Mouse (Mus musculus) intestine, embryonic 16.5 days (tissue): ENCODE results near the gene Selenom. TPM values are rescaled to one million over a fixed set of nuclear protein-coding genes. Genes with fewer than 3 reads are reported as not detected.

ENCODE experiments used
- ATAC-seq: fragments of 200-750 bp; cut with Nextera tagmentation; 2 replicates; pipeline ENCODE4 v1.8.0; 2017; ENCODE audit warnings: moderate TSS enrichment, moderate library complexity
- H3K27ac ChIP-seq: fragments of 300-500 bp; sonication (generic); 2 replicates; pipeline ENCODE4 v1.5.1; 2014; ENCODE audit warnings: mild to moderate bottlenecking, low read length
- H3K27me3 ChIP-seq: fragments of 300-500 bp; sonication (generic); replicated peaks from 2 replicates; pipeline ENCODE4 v1.6.1; 2014; ENCODE audit warnings: low read length, control low read depth, mixed read lengths; ENCODE audit not compliant: control insufficient read depth, insufficient read depth
- H3K36me3 ChIP-seq: fragments of 300-500 bp; sonication (generic); 2 replicates; pipeline ENCODE4 v1.6.1; 2014; ENCODE audit warnings: low read length, control low read depth; ENCODE audit not compliant: control insufficient read depth, insufficient read depth
- H3K4me1 ChIP-seq: fragments of 300-500 bp; sonication (generic); 2 replicates; pipeline ENCODE4 v1.6.1; 2014; ENCODE audit warnings: low read length, control low read depth, mixed read lengths; ENCODE audit not compliant: control insufficient read depth, insufficient read depth
- H3K4me2 ChIP-seq: fragments of 300-500 bp; sonication (generic); 2 replicates; pipeline ENCODE4 v1.6.1; 2014; ENCODE audit warnings: low read depth, low read length, control low read depth
- H3K4me3 ChIP-seq: fragments of 300-500 bp; sonication (generic); 2 replicates; pipeline ENCODE4 v1.5.1; 2014; ENCODE audit warnings: mild to moderate bottlenecking, low read length
- H3K9ac ChIP-seq: fragments of 300-500 bp; sonication (generic); 2 replicates; pipeline ENCODE4 v1.6.1; 2014; ENCODE audit warnings: low read depth, low read length
- H3K9me3 ChIP-seq: fragments of 300-500 bp; sonication (generic); 2 replicates; pipeline ENCODE4 v1.6.1; 2016; ENCODE audit warnings: low read length, control low read depth; ENCODE audit not compliant: control insufficient read depth
- whole genome bisulfite sequencing: fragments of 180-500 bp; shearing (Covaris S2); extraction: QIAGEN DNeasy Blood & Tissue Kit; methylation state at CpG from one replicate; pipeline ENCODE4 v1.1.7; 2014; 5-methylcytosine and 5-hydroxymethylcytosine counted together
- polyA plus RNA-seq: library from polyadenylated mRNA; unstranded; fragments of >200 nt; fragmentation: Nextera tagmentation; extraction: Ambion mirVana; gene quantifications from 2 replicates; pipeline ENCODE4 v1.2.1, GENCODE M21; 2015

Gene Selenom
- polyA plus RNA-seq, 1 experiment from 2014 or later: 185 TPM

DNA sequence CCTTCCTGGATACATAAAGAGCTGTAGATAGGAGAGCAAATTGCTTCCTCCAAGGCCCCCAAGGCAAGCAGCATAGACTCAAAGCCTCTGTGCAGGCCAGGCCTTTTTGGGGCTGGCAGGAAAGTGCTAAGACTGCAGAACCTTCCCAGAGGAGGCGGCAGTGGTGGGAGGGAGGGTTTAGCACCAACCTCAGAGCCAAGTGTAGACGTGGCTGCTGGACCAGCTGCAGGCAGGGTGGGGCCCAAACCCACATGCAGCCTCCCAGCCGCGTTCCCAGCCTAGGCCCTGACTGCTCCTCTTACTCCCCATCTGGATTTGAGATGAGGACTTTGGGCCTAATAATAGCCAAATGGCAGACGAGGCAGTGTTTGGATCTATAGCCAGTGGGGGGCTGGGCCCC lies 28.5 kb downstream of the Selenom start:
- ATAC-seq: no peak
- Histone ChIP-seq H3K27ac (peak overlapping the region; percentile 10), H3K4me1 (peaks cover 20% of the 10 kb centered on the region), H3K4me2 (no peak overlapping the region), H3K4me3 (no peak overlapping the region), H3K27me3 (no peaks in the 10 kb centered on the region), H3K36me3 (no peaks in the 10 kb centered on the region), H3K9ac (no peak overlapping the region), H3K9me3 (peaks cover 4% of the 10 kb centered on the region; the same call in 1 of the 2 replicates)
- WGBS: 51% methylated on average over 5 of the region's 5 CpGs

DNA sequence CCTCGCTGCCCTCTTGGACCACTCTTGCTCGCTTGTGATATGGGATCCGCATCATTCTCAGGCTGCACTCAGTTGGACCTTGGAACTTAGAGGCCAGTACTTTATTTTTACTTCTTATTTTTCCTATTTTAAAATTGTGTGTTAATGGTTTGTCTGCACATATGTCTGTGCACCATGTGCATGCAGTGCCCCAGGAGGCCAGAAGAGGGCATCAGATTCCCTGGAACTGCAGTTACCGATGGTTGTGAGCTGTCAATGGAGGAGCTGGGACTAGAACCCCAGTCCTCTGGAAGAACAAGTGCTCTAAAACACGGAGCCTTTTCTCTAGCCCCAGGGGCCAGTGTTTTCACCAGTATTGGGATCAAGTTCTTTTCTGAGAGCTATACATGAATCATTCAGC lies 29.9 kb downstream of the Selenom start:
- WGBS: 97% methylated on average over 5 of the region's 5 CpGs
- H3K4me2 ChIP-seq: no peak overlapping the region
- H3K36me3 ChIP-seq: no peaks in the 10 kb centered on the region
- no peaks in the 10 kb centered on the region for H3K27me3 ChIP-seq
- H3K4me3 ChIP-seq: no peak overlapping the region
- H3K4me1 ChIP-seq: peaks cover 18% of the 10 kb centered on the region
- no peak overlapping the region for H3K9ac ChIP-seq
- no peak overlapping the region for H3K27ac ChIP-seq
- no peak for ATAC-seq
- H3K9me3 ChIP-seq: peaks cover 4% of the 10 kb centered on the region; the same call in 1 of the 2 replicates

DNA sequence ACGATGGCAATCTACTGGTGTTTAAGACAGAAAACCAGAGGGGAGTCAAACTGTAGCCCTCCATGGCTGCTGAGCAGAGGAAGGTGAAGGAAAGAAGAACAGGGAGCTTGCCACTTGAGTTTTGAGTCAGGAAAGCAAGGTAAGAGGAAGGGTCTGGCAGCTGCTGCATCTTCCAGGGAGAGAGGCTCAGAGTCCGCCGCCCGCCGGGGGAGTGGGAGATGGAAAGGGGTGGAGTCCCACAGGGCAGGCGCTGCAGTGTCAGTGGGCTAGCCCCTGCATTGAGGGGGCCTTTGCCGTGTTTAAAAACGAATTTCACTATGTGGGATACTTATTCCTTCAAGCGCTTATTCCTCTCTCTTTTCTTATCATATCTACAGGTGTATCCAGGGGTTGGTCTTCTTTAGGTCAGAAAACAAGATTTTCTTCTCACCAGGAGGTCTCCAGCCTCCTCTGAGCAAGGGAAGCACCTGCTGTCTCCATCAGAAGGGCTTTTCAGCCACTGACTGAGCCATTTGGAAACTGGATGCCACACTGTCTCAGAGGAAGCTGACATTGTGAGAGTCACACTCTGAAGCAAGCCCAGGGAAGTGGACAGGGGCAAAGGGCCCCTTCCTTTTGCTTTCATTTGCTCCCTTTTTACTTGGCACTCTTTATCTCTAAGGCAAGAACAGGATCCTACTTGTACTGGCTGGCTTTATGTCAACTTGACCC lies 31.2 kb downstream of the Selenom start:
- no peaks in the 10 kb centered on the region for H3K27me3 ChIP-seq
- no peak overlapping the region for H3K4me2 ChIP-seq
- peaks cover 4% of the 10 kb centered on the region; the same call in 1 of the 2 replicates for H3K9me3 ChIP-seq
- H3K36me3 ChIP-seq: no peaks in the 10 kb centered on the region
- H3K9ac ChIP-seq: no peak overlapping the region
- peaks cover 16% of the 10 kb centered on the region for H3K4me1 ChIP-seq
- H3K4me3 ChIP-seq: no peak overlapping the region
- ATAC-seq: peak; percentile 33; the same call in 1 of the 2 replicates
- H3K27ac ChIP-seq: no peak overlapping the region
- WGBS: 20% methylated on average over 9 of the region's 9 CpGs

DNA sequence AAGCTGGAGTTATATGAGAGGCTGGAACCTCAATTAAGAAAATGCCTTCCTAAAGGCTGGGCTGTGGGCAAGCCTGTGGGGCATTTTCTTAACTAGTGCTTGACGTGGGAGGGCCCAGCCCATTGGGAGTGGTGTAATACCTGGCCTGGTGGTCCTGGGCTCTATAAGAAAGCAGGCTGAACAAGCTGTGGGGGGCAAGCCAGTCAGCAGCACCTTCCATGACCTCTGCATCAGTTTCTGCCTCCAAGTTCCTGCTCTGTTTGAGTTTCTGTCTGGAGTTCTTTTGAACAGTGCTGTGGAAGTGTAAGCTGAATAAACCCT lies 31.7 kb downstream of the Selenom start:
- no peaks in the 10 kb centered on the region for H3K36me3 ChIP-seq
- WGBS: 23% methylated on average over 1 of the region's 1 CpGs

DNA sequence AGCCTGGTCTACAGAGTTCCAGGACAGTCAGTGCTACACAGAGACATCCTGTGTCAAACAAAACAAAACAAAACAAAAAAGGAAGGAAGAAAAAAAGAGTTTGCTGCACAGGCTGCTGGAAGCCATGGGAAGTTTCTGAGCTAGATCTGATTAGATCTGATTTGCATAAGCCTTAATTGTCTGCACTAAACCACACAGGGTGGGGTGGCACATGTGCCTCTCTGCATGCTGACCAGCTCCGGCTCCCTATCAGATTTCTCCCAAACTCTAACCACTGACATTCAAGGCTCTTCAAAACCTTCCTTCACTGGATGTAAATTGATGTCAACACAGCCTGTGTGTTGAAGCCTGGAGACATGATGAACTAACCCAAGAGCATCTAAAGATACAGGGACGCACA lies 32.6 kb downstream of the Selenom start:
- Histone ChIP-seq H3K9ac (no peak overlapping the region), H3K36me3 (no peaks in the 10 kb centered on the region), H3K27me3 (no peaks in the 10 kb centered on the region), H3K4me2 (no peak overlapping the region), H3K9me3 (peaks cover 4% of the 10 kb centered on the region; the same call in 1 of the 2 replicates), H3K4me1 (peaks cover 11% of the 10 kb centered on the region), H3K27ac (no peak overlapping the region), H3K4me3 (no peak overlapping the region)
- no peak for ATAC-seq
- WGBS: 80% methylated on average over 2 of the region's 2 CpGs

More for the DNA sequence above, 31.7 kb downstream of the Selenom start:
- Histone ChIP-seq H3K27ac (no peak overlapping the region), H3K9me3 (peaks cover 4% of the 10 kb centered on the region; the same call in 1 of the 2 replicates), H3K4me1 (peaks cover 16% of the 10 kb centered on the region), H3K9ac (no peak overlapping the region), H3K27me3 (no peaks in the 10 kb centered on the region), H3K4me2 (no peak overlapping the region), H3K4me3 (no peak overlapping the region)
- ATAC-seq: no peak

DNA sequence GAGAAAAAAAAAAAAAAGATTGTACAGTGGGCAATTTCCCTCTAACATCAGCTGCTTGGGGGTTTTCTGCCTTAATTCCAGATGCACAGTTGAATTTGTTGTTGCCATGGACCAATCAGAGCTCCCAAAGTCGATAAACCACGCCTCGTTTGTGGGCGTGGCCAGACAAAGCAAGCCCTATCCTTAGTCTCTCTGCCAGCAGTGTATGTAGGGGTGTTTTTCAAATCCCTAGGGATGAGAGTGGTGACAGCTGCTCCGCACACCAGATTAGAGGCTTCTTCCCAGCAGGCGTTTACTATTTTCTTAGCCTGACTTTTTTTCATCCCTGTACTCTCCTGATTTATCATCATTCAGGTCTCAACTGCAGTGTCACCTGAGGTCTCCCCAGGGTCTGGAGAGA lies 33.5 kb downstream of the Selenom start:
- ATAC-seq: no peak
- 43% methylated on average over 6 of the region's 6 CpGs for WGBS
- Histone ChIP-seq H3K4me3 (no peak overlapping the region), H3K9me3 (peaks cover 4% of the 10 kb centered on the region; the same call in 1 of the 2 replicates), H3K27me3 (no peaks in the 10 kb centered on the region), H3K4me2 (no peak overlapping the region), H3K9ac (no peak overlapping the region), H3K27ac (no peak overlapping the region), H3K4me1 (peaks cover 7% of the 10 kb centered on the region), H3K36me3 (no peaks in the 10 kb centered on the region)

DNA sequence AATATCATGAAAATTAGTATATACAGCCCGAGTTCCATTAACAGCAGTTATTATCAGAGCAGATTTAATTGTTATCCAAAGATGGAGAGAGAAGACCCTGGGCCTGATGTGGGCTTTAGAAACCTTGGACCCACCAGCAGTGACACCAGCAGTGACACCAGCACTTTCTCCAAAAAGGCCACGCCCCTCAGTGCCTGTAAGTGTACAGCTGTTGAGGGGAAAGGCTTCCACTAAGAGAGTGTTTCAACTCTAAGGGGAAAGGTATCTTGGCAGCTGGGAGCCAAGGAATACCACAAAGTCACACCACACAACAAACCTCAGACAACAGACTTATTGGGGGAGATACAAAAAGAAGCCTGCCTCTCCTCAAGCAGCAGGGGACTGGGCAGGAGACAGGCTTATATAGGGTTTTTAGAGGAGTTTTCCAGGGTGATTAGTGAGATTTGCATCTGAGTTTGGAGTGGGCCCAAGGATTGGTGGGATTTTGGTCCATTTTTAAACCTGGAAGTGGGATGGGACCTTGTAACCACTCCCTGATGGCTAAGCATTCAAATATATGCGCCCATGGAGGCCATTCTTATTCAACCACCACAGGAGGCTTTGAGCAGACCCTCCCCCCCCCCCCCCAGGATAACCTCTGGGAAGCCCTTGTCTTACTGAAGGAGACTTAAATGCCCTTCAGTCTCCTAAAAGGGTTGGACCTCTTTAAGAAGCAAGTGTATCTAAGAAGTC lies 34.2 kb downstream of the Selenom start:
- Histone ChIP-seq H3K27me3 (no peaks in the 10 kb centered on the region), H3K9ac (no peak overlapping the region), H3K4me1 (peaks cover 6% of the 10 kb centered on the region), H3K4me3 (no peak overlapping the region), H3K4me2 (no peak overlapping the region), H3K36me3 (no peaks in the 10 kb centered on the region), H3K27ac (no peak overlapping the region), H3K9me3 (peaks cover 4% of the 10 kb centered on the region; the same call in 1 of the 2 replicates)
- 73% methylated on average over 3 of the region's 3 CpGs for WGBS
- no peak for ATAC-seq

DNA sequence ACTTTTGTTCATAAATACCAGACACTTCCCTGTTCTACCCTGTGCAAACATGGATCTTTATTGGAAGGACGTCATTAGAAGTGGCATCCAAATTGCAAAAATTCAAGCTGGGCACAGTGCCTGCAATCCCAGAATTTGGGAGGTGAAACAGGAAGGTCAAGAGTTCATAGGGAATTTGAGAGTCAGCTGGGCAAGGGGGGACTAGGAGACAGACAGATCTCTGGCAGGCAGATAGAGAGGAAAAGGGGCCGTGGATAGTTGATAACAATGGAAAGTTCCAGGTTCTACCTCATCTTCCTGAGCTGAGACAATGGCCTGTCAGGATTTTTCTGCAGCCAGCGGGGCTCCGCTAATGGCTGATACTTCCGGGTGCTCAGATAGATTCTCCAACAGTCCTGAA lies 35.3 kb downstream of the Selenom start:
- no peak for ATAC-seq
- Histone ChIP-seq H3K27me3 (no peaks in the 10 kb centered on the region), H3K4me3 (no peak overlapping the region), H3K4me2 (no peak overlapping the region), H3K27ac (no peak overlapping the region), H3K36me3 (no peaks in the 10 kb centered on the region), H3K4me1 (peaks cover 6% of the 10 kb centered on the region), H3K9me3 (no peaks in the 10 kb centered on the region), H3K9ac (no peak overlapping the region)
- 75% methylated on average over 5 of the region's 5 CpGs for WGBS

DNA sequence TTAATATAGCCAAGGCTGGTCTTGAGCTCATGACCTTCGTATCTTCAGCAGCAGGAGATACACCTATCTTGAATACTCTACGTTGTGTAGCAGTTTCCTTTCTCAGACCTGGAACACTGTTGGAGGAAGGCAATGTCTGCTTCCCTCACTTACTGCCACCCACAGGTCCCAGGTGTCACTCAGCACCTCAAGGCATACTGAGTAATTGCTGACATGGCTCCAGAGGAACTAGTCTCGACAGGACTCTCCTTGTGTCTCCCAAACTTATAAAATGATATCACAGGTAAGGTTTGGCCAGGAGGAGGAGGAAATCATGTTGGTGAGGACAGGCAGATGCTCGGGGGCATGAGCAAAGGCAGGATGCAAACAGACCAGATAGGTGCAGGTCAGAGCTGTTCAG lies 40.5 kb downstream of the Selenom start:
- Histone ChIP-seq H3K9ac (no peak overlapping the region), H3K36me3 (no peaks in the 10 kb centered on the region), H3K4me2 (no peak overlapping the region), H3K27ac (no peak overlapping the region), H3K4me1 (no peaks in the 10 kb centered on the region), H3K9me3 (no peaks in the 10 kb centered on the region), H3K27me3 (no peaks in the 10 kb centered on the region), H3K4me3 (no peak overlapping the region)
- WGBS: 84% methylated on average over 4 of the region's 4 CpGs
- ATAC-seq: no peak
